Mouse (Mus musculus): ENCODE data around the gene Myl9. TPM values are rescaled to one million over a fixed set of nuclear protein-coding genes. Genes with fewer than 3 reads are reported as not detected.
"Not testable (repeated sequence)": the region's sequence is repeated elsewhere in the genome, so short reads cannot be mapped to it uniquely, and the experiment has no call there.

Myl9 gene
- polyA plus RNA-seq, 2 experiments, result 127 to 269 TPM

DNA sequence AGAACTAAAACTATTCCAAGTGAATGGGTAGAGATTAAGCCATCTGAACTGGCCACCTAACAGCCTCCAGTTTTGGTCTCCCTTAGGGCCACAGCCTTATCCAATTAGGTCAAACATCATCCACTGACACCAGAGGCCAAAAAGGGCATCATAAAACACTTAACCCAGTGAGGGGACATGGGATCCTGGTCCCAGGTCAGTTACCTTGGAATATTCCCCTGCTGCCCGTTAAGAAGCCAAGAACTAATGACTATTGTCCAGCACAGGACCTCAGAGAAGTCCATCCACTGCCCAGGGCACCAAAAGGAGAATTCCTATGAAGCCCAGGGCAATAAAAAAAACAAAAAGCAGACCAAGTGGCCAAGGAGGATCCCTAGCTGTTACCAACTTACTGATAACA, 13.6 kb downstream of the Myl9 start:
- ATAC-seq (ENCODE audit: low FRiP score, low read depth) (no peak), DNase-seq (ENCODE audit: low spot score) (no peak)
- Histone ChIP-seq H3K4me2 (replicated peaks; ENCODE audit: low read depth, low read length, severe bottlenecking) (no peak overlapping the region), H3K9ac (ENCODE audit: low read depth, low read length, severe bottlenecking) (no peak overlapping the region), H3K27me3 (ENCODE audit: control insufficient read depth, insufficient read depth, low read length) (no peaks in the 10 kb centered on the region), H3K4me3 (replicated peaks; ENCODE audit: low read length) (no peak overlapping the region), H3K36me3 (ENCODE audit: control insufficient read depth, insufficient read depth, low read length) (no peaks in the 10 kb centered on the region), H3K27ac (replicated peaks; ENCODE audit: low read depth, low read length) (no peak overlapping the region), H3K9me3 (ENCODE audit: control insufficient read depth, low read length) (peaks cover 7% of the 10 kb centered on the region; the same call in 1 of the 2 replicates), H3K4me1 (ENCODE audit: control insufficient read depth, insufficient read depth, low read length) (no peaks in the 10 kb centered on the region)
- 36% methylated on average over 1 of the region's 1 CpGs for whole genome bisulfite sequencing
- TF ChIP-seq POLR2A (IDR thresholded peaks at IDR 0.05; ENCODE audit: borderline replicate concordance, extremely low read depth, insufficient read depth, insufficient read length), result no peak

DNA sequence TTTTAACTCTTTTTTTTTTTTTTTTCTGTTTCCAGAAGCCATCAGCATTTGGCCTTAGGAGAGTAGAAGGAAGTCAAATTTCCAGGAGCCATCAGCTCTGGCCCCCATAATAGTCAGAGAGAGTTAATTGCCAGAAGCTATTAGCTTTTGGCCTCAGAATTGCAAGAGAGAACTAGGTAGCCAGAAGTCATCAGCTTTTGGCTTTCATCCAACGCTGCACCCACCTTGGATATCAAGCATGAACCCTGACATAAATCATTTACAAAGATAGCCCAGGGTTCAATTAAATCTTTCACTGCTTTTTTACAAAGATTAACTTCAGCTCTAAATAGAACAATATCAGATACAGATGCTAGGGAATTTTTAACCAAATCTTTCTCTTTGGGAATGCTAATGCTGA, 23.3 kb downstream of the Myl9 start:
- no peak for TF ChIP-seq POLR2A (IDR thresholded peaks at IDR 0.05; ENCODE audit: borderline replicate concordance, extremely low read depth, insufficient read depth, insufficient read length)
- Histone ChIP-seq H3K36me3 (ENCODE audit: control insufficient read depth, insufficient read depth, low read length) (no peaks in the 10 kb centered on the region), H3K27ac (replicated peaks; ENCODE audit: low read depth, low read length) (no peak overlapping the region), H3K4me3 (replicated peaks; ENCODE audit: low read length) (no peak overlapping the region), H3K4me2 (replicated peaks; ENCODE audit: low read depth, low read length, severe bottlenecking) (no peak overlapping the region), H3K27me3 (ENCODE audit: control insufficient read depth, insufficient read depth, low read length) (no peaks in the 10 kb centered on the region), H3K4me1 (ENCODE audit: control insufficient read depth, insufficient read depth, low read length) (no peaks in the 10 kb centered on the region), H3K9me3 (ENCODE audit: control insufficient read depth, low read length) (no peaks in the 10 kb centered on the region), H3K9ac (ENCODE audit: low read depth, low read length, severe bottlenecking) (no peak overlapping the region)
- DNase-seq (ENCODE audit: low spot score) (no peak), ATAC-seq (ENCODE audit: low FRiP score, low read depth) (no peak)
- 80% methylated on average over 1 of the region's 1 CpGs for WGBS

DNA sequence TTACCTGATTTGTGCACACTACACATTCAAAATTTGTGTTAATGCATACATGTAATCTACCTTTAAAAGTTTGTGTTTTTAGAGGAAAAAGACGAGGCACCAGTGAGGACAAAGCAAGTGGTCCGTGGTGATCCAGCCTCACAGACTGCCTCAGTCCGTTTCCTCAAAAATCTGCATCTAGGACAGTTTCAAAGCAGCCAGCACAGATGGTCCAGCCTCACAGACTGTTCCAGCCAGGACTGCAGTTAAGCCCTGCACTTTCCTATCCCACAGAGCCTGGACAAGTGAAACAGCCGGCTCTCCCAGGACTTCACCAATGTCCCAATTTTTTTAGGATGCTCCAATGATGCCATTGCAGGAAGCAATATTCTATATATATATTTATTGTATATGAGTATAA, 25.8 kb downstream of the Myl9 start:
- no peak for ATAC-seq (ENCODE audit: low FRiP score, low read depth)
- H3K27me3 ChIP-seq (ENCODE audit: control insufficient read depth, insufficient read depth, low read length), result no peaks in the 10 kb centered on the region
- no peak overlapping the region for H3K9ac ChIP-seq (ENCODE audit: low read depth, low read length, severe bottlenecking)
- H3K27ac ChIP-seq (replicated peaks; ENCODE audit: low read depth, low read length), result no peak overlapping the region
- H3K4me2 ChIP-seq (replicated peaks; ENCODE audit: low read depth, low read length, severe bottlenecking), result no peak overlapping the region
- no peaks in the 10 kb centered on the region for H3K9me3 ChIP-seq (ENCODE audit: control insufficient read depth, low read length)
- H3K4me3 ChIP-seq (replicated peaks; ENCODE audit: low read length), result no peak overlapping the region
- H3K4me1 ChIP-seq (ENCODE audit: control insufficient read depth, insufficient read depth, low read length), result no peaks in the 10 kb centered on the region
- 70% methylated on average over 4 of the region's 4 CpGs for WGBS
- TF ChIP-seq POLR2A (IDR thresholded peaks at IDR 0.05; ENCODE audit: borderline replicate concordance, extremely low read depth, insufficient read depth, insufficient read length), result no peak
- no peak for DNase-seq (ENCODE audit: low spot score)
- no peaks in the 10 kb centered on the region for H3K36me3 ChIP-seq (ENCODE audit: control insufficient read depth, insufficient read depth, low read length)

DNA sequence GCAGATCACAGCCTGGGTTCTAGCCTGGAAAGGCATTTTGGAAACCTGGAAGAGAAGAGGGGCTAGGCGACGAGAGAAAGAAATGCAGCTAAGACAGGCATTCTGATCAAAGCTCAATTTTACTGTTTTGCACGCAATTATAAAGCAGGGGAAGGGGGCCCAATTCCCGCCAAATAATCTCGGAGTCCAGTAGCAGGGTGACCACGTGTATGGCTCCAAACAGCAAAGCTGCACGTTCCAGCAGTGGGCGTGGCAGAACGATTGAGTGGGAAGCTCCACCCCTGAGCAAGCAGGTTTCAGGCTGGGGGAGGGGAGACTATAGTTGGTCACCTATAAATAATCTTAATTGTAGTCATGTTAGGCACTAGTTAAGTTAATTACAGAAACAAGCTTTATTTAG, 26.9 kb downstream of the Myl9 start:
- not testable (repeated sequence) for H3K4me1 ChIP-seq (ENCODE audit: control insufficient read depth, insufficient read depth, low read length); H3K9me3 ChIP-seq (ENCODE audit: control insufficient read depth, low read length); H3K27ac ChIP-seq (replicated peaks; ENCODE audit: low read depth, low read length); H3K4me3 ChIP-seq (replicated peaks; ENCODE audit: low read length); H3K36me3 ChIP-seq (ENCODE audit: control insufficient read depth, insufficient read depth, low read length); DNase-seq (ENCODE audit: low spot score); ATAC-seq (ENCODE audit: low FRiP score, low read depth); H3K27me3 ChIP-seq (ENCODE audit: control insufficient read depth, insufficient read depth, low read length); H3K9ac ChIP-seq (ENCODE audit: low read depth, low read length, severe bottlenecking); H3K4me2 ChIP-seq (replicated peaks; ENCODE audit: low read depth, low read length, severe bottlenecking)
- 40% methylated on average over 9 of the region's 9 CpGs for WGBS

DNA sequence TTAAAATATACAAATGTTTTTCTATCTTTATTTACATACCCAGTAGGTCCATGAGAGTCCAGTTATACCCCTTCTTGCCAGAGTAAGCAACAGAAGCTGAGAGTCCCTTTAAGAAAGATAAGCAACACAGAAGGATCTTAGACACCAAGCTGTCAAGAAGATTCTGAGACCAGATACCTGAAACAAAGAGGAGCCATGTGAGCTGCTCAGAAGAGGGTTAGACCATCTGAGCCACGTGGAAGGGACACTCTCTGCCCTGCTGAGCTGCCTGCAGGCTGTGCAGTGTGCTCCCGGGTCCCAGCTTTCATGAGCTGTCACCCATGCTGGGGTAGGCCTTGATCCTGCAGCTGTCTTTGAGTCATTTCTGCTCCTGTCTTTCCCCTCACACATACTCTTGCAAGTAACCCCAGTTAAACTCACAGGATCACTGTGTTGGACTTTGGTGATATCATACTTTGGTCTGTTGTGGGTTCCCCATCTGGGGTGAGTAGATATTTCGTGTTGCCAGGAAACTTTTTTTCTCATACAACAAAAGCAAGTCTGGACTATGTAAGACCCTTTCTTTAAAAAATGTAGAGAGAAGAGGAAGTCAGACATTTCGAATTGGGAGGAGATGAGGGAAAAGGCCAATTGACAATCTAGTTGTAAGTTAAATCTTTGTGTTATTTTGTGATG, 28.6 kb downstream of the Myl9 start:
- no peaks in the 10 kb centered on the region for H3K36me3 ChIP-seq (ENCODE audit: control insufficient read depth, insufficient read depth, low read length)
- 74% methylated on average over 4 of the region's 4 CpGs for WGBS
- DNase-seq (ENCODE audit: low spot score), result no peak

DNA sequence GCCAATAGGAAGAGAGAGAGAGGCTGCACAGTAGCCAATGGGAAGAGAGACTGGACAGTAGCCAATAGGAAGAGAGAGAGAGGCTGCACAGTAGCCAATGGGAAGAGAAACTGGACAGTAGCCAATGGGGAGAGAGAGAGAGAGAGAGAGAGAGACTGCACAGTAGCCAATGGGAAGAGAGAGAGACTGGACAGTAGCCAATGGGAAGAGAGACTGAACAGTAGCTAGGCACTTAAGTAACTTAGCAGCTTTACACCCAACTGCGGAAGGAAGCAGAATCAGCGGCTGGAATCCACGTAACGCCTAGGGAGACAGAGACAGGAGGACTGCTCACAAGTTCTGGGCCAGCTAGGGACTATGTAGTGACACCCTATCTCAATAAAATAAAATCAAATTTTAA, 29.4 kb downstream of the Myl9 start:
- Histone ChIP-seq H3K9me3 (ENCODE audit: control insufficient read depth, low read length) (no peaks in the 10 kb centered on the region), H3K4me2 (replicated peaks; ENCODE audit: low read depth, low read length, severe bottlenecking) (no peak overlapping the region), H3K4me3 (replicated peaks; ENCODE audit: low read length) (no peak overlapping the region), H3K27me3 (ENCODE audit: control insufficient read depth, insufficient read depth, low read length) (no peaks in the 10 kb centered on the region), H3K4me1 (ENCODE audit: control insufficient read depth, insufficient read depth, low read length) (no peaks in the 10 kb centered on the region), H3K9ac (ENCODE audit: low read depth, low read length, severe bottlenecking) (no peak overlapping the region), H3K36me3 (ENCODE audit: control insufficient read depth, insufficient read depth, low read length) (no peaks in the 10 kb centered on the region), H3K27ac (replicated peaks; ENCODE audit: low read depth, low read length) (no peak overlapping the region)
- WGBS, result 97% methylated on average over 4 of the region's 4 CpGs
- TF ChIP-seq POLR2A (IDR thresholded peaks at IDR 0.05; ENCODE audit: borderline replicate concordance, extremely low read depth, insufficient read depth, insufficient read length), result no peak
- DNase-seq (ENCODE audit: low spot score) (no peak), ATAC-seq (ENCODE audit: low FRiP score, low read depth) (no peak)

More for the DNA sequence above, 28.6 kb downstream of the Myl9 start:
- H3K9me3 ChIP-seq (ENCODE audit: control insufficient read depth, low read length), result no peaks in the 10 kb centered on the region
- no peak overlapping the region for H3K4me2 ChIP-seq (replicated peaks; ENCODE audit: low read depth, low read length, severe bottlenecking)
- no peaks in the 10 kb centered on the region for H3K4me1 ChIP-seq (ENCODE audit: control insufficient read depth, insufficient read depth, low read length)
- no peak overlapping the region for H3K27ac ChIP-seq (replicated peaks; ENCODE audit: low read depth, low read length)
- H3K4me3 ChIP-seq (replicated peaks; ENCODE audit: low read length), result no peak overlapping the region
- no peaks in the 10 kb centered on the region for H3K27me3 ChIP-seq (ENCODE audit: control insufficient read depth, insufficient read depth, low read length)
- no peak for TF ChIP-seq POLR2A (IDR thresholded peaks at IDR 0.05; ENCODE audit: borderline replicate concordance, extremely low read depth, insufficient read depth, insufficient read length)
- no peak for ATAC-seq (ENCODE audit: low FRiP score, low read depth)
- H3K9ac ChIP-seq (ENCODE audit: low read depth, low read length, severe bottlenecking), result no peak overlapping the region
